Mouse (Mus musculus): ENCODE results near the gene Wdr20rt. TPM values are rescaled to one million over a fixed set of nuclear protein-coding genes. Genes with fewer than 3 reads are reported as not detected.
"Not testable (repeated sequence)": the region's sequence is repeated elsewhere in the genome, so short reads cannot be mapped to it uniquely, and the experiment has no call there.

Gene Wdr20rt
- total and polyA plus RNA-seq, 2 experiments from 2014 or later, result not detected

DNA sequence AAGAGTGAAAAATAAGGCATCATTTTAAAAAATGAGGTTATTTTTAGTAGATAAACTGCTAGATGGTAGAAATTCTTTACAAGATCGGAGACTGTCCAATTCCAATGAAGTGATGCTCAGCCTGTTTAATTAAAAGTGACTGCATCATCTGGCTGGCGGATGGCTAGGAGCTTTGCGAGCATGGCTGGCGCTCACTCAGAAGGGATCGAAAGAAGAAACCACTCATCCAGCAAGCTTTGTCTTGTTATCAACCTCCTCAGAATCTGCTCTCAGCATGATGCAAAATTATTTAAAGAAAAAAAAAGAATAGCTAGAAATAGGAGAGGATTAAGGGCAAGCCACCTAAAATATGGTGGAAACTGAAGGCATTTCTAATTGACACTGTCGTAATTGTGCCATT, 3.3 kb downstream of the Wdr20rt start:
- Histone ChIP-seq H3K9me3 (ENCODE audit: low read length) (no peaks in the 10 kb centered on the region), H3K36me3 (ENCODE audit: insufficient read depth) (no peaks in the 10 kb centered on the region), H3K27me3 (ENCODE audit: insufficient read depth, low read length) (no peaks in the 10 kb centered on the region), H3K9ac (no peak overlapping the region), H3K4me1 (ENCODE audit: insufficient read depth) (no peaks in the 10 kb centered on the region), H3K4me3 (ENCODE audit: low read depth, low read length) (no peak overlapping the region), H3K4me2 (ENCODE audit: low read depth) (no peak overlapping the region), H3K27ac (ENCODE audit: low read depth, low read length) (no peak overlapping the region)
- WGBS, result 54% methylated on average over 6 of the region's 6 CpGs
- DNase-seq (peak; percentile 18), ATAC-seq (no peak)
- no peak for TF ChIP-seq CTCF (IDR thresholded peaks at IDR 0.05; ENCODE audit: low read depth)

DNA sequence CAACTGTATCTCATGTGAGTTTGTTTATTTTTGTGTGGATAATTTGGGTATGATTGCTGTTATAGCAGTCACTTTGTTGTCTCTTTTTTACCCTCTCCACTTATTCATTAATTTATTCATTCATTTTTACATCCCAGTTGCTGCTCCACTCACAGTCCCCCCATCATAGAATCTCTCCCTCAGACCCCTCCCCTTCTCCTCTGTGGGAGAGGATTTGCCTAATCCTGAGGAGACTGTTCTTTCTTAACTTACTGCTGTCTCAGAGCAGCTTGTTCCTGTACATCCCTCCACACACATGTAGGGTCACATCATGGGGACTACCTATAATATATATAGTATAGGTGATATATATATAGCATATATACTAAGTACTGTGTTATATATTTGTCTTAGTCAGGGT, 3.7 kb downstream of the Wdr20rt start:
- Histone ChIP-seq H3K4me3 (ENCODE audit: low read depth, low read length) (no peak overlapping the region), H3K4me1 (ENCODE audit: insufficient read depth) (no peaks in the 10 kb centered on the region), H3K27me3 (ENCODE audit: insufficient read depth, low read length) (no peaks in the 10 kb centered on the region), H3K36me3 (ENCODE audit: insufficient read depth) (no peaks in the 10 kb centered on the region), H3K4me2 (ENCODE audit: low read depth) (no peak overlapping the region), H3K27ac (ENCODE audit: low read depth, low read length) (no peak overlapping the region), H3K9me3 (ENCODE audit: low read length) (no peaks in the 10 kb centered on the region), H3K9ac (no peak overlapping the region)
- TF ChIP-seq CTCF (IDR thresholded peaks at IDR 0.05; ENCODE audit: low read depth), result no peak
- no peak for DNase-seq
- no peak for ATAC-seq

DNA sequence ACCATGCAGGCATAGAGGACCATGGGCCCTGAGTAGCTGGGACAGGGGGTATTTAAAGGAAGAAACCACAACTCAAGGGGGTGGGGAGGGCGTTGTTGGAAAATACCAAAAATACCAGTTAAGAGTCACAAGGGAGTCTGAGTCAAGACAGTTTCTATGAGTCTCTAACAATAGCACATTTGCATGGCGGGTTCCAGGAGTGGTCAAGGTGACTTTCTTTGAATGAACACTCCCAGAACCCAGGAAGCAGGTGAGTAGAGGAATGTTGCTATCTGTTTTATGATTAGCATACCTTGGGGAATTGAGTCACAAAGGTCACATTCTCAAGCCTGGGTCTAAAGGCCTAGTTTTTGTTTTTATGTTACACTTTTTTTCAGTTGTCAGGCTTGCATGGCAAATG, 7.5 kb downstream of the Wdr20rt start:
- WGBS, result 92% methylated on average over 2 of the region's 2 CpGs
- not testable (repeated sequence) for H3K4me2 ChIP-seq (ENCODE audit: low read depth); H3K27me3 ChIP-seq (ENCODE audit: insufficient read depth, low read length); H3K9me3 ChIP-seq (ENCODE audit: low read length); H3K9ac ChIP-seq; ATAC-seq; H3K36me3 ChIP-seq (ENCODE audit: insufficient read depth); DNase-seq; H3K4me1 ChIP-seq (ENCODE audit: insufficient read depth); H3K27ac ChIP-seq (ENCODE audit: low read depth, low read length); H3K4me3 ChIP-seq (ENCODE audit: low read depth, low read length)

DNA sequence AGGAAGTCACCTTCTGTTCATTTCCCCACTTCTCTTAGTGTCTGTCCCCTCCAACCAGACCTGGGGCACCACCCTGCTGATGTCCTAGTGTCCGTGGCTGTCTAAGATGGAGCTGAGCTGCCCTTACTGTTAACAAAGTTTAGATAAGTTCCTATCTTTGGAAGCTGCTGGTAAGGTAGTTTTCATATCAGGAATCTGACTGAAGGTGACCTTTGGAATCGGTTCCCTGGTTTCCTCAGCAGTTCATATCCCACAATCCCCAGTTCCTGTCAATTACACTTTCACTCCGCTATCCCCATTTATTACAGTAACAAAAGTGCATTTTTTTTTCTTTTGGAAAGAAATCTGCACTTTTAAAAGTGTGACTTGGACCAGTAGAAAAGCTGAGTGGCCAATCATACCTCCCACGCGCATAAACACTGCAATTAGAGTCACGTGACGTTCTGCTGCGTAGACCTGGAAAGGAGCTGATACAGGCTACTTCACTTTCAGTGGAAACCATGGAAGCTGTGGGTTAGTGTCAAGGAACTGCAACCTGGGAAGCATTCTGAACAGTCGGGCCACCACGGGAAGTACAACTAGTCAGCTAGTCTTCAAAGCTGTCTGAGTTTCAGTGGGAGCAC, 24.9 kb downstream of the Wdr20rt start:
- no peaks in the 10 kb centered on the region for H3K36me3 ChIP-seq (ENCODE audit: insufficient read depth)
- no peak for DNase-seq
- no peak overlapping the region for H3K4me2 ChIP-seq (ENCODE audit: low read depth)
- WGBS, result 92% methylated on average over 10 of the region's 10 CpGs
- no peak overlapping the region for H3K27ac ChIP-seq (ENCODE audit: low read depth, low read length)
- no peaks in the 10 kb centered on the region for H3K9me3 ChIP-seq (ENCODE audit: low read length)
- H3K27me3 ChIP-seq (ENCODE audit: insufficient read depth, low read length), result no peaks in the 10 kb centered on the region
- H3K4me3 ChIP-seq (ENCODE audit: low read depth, low read length), result no peak overlapping the region
- H3K4me1 ChIP-seq (ENCODE audit: insufficient read depth), result no peaks in the 10 kb centered on the region
- no peak for TF ChIP-seq CTCF (IDR thresholded peaks at IDR 0.05; ENCODE audit: low read depth)
- H3K9ac ChIP-seq, result no peak overlapping the region
- ATAC-seq, result no peak

DNA sequence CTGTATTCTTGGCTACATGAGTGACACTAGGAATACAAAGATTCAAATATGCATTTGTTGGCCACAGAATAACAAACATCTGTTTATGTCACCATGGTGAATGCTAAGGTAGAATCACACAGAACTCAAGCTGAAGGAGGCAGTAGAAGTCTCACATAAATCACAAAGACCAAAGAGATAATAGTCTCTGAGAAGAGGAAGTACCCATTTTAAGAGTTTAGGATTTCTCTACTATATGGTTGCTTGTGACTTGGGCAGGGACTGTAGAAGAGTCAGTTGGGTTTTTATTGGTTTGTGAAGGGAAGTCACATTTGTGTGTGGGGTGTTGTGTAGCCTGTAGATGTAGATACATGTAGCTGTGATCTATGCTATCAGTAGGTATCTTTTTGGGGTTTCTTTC, 31.6 kb downstream of the Wdr20rt start:
- no peak for ATAC-seq
- TF ChIP-seq CTCF (IDR thresholded peaks at IDR 0.05; ENCODE audit: low read depth), result no peak
- no peaks in the 10 kb centered on the region for H3K36me3 ChIP-seq (ENCODE audit: insufficient read depth)
- H3K4me1 ChIP-seq (ENCODE audit: insufficient read depth), result no peaks in the 10 kb centered on the region
- no peak overlapping the region for H3K4me3 ChIP-seq (ENCODE audit: low read depth, low read length)
- no peak overlapping the region for H3K9ac ChIP-seq
- H3K27ac ChIP-seq (ENCODE audit: low read depth, low read length), result no peak overlapping the region
- DNase-seq, result no peak
- H3K27me3 ChIP-seq (ENCODE audit: insufficient read depth, low read length), result no peaks in the 10 kb centered on the region
- H3K4me2 ChIP-seq (ENCODE audit: low read depth), result no peak overlapping the region
- no peaks in the 10 kb centered on the region for H3K9me3 ChIP-seq (ENCODE audit: low read length)

DNA sequence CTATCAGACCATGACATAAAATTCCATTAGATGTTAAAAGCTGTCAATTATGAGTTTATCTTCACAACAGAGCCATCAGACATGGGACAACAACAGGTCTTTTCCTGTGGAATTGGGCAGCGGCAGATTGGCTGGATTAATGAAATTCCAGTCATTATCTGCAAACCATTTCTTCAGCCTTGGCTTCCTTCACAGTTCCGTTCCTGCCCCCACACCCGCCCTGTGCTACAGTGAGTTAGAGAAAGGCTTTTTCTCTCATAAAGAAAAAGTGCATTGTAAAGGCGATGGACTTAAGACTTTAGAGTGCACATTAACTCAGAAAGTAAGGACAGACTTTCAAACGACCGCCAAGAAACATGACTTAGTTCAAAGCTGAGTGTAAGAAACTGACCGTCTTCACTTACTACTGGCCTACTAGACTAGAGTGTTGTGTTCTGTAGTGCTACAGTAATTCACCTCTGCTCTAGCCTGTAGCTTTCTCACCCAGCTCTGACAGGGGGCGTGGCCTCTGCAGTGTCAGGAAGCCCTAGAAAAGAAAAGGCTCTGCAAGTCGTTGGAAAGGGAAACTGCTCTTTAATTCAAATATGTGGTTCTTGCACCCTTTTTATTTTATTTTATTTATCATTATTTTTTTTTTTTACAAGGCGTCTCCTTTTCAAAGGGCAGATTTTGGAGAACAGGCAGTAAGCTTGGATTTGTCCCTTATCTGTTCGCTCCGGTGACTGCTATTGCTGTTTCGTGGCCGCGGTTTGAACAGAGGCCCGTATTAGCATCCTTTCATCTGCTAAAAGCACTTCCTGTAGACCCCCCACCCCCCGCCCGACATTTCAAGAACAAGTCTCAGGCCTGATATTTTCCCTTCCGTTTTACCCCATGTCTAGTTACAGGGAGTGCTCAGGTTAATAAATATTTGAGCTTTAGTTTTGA, 33.2 kb downstream of the Wdr20rt start:
- no peak overlapping the region; the same call in 1 of the 2 replicates for H3K9ac ChIP-seq
- H3K9me3 ChIP-seq (ENCODE audit: low read length), result no peaks in the 10 kb centered on the region
- no peak for TF ChIP-seq CTCF (IDR thresholded peaks at IDR 0.05; ENCODE audit: low read depth)
- H3K4me1 ChIP-seq (ENCODE audit: insufficient read depth), result no peaks in the 10 kb centered on the region
- no peaks in the 10 kb centered on the region for H3K36me3 ChIP-seq (ENCODE audit: insufficient read depth)
- H3K4me2 ChIP-seq (ENCODE audit: low read depth), result peak overlapping the region; percentile 31
- WGBS, result 24% methylated on average over 19 of the region's 19 CpGs
- DNase-seq (peak; percentile 27), ATAC-seq (peak; percentile 61)
- no peaks in the 10 kb centered on the region for H3K27me3 ChIP-seq (ENCODE audit: insufficient read depth, low read length)
- H3K4me3 ChIP-seq (ENCODE audit: low read depth, low read length), result no peak overlapping the region
- peak overlapping the region; percentile 69 for H3K27ac ChIP-seq (ENCODE audit: low read depth, low read length)
